Mouse (Mus musculus) liver, embryonic 14.5 days (tissue): ENCODE data around the gene Klhdc8a.
"Not testable (repeated sequence)": the region's sequence is repeated elsewhere in the genome, so short reads cannot be mapped to it uniquely, and the experiment has no call there.

Source experiments
- CTCF ChIP-seq: IDR thresholded peaks from 2 replicates; pipeline ENCODE4 v1.5.1; 2016; ENCODE audit warnings: antibody characterized with exemption, low read depth, control low read depth
- EP300 ChIP-seq: IDR thresholded peaks from 2 replicates; pipeline ENCODE4 v1.6.1; 2016; ENCODE audit warnings: antibody characterized with exemption, low read depth

DNA sequence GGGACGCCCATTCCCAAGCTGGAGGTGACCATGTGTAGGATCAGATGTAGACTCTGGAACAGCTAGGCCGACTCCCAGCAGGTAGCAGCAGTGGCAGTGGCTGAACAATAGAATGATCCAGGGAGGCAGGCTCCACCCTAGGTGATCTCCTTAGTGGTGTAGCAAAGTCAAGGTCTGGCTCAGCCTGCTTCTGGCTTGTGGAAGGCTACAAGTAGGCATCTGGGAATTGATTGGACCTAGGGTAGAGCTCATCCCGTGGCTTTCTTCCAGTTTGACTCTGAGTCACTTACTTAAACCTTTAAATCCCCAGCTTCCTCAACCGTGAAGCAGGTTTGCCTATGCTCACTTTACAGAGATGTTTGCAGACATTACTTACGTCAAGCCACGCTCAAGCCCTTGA, 17.8 kb upstream of the Klhdc8a start:
- TF ChIP-seq CTCF, EP300: not testable (repeated sequence)
